Mouse (Mus musculus): ENCODE measurements around the gene Lrp1. TPM values are rescaled to one million over a fixed set of nuclear protein-coding genes. Genes with fewer than 3 reads are reported as not detected.
A peak's percentile ranks its signal among the peaks of the same experiment; 100 is the strongest.

The Lrp1 gene
- polyA plus RNA-seq, 1 experiment from 2014 or later, result 101 TPM

GRCm38 (mm10) chr10:127549892-127550291, 71.1 kb downstream of the Lrp1 start:
- H3K9ac ChIP-seq, result no peak overlapping the region
- no peak overlapping the region for H3K27ac ChIP-seq
- H3K4me3 ChIP-seq, result no peak overlapping the region
- ATAC-seq (ENCODE audit: low FRiP score), result no peak
- H3K27me3 ChIP-seq, result no peaks in the 10 kb centered on the region
- peaks cover 100% of the 10 kb centered on the region for H3K36me3 ChIP-seq
- no peaks in the 10 kb centered on the region for H3K9me3 ChIP-seq
- no peaks in the 10 kb centered on the region for H3K4me1 ChIP-seq (replicated peaks)
- 87% methylated on average over 17 of the region's 17 CpGs for WGBS
- H3K4me2 ChIP-seq, result no peak overlapping the region

DNA sequence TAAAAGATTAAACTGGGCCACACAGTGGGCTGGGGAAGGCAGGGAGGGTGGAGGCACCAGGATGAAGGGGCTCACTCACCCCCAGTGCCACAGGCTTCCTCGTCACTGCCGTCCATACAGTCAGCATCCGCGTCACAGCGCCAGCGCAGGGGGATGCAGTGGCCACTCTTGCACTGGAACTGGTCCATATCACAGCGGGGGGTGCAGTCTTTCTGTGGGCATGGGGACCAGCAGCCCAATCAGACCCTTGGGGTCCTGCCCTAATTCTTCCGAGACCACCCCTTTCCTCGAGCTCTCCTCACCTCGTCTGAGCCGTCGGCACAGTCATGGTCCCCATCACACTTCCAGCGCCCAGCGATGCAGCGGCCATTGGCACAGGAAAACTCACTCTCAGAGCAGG, 72.7 kb downstream of the Lrp1 start:
- Histone ChIP-seq H3K27me3 (no peaks in the 10 kb centered on the region), H3K9me3 (no peaks in the 10 kb centered on the region), H3K4me3 (no peak overlapping the region), H3K36me3 (peaks cover 99% of the 10 kb centered on the region), H3K4me2 (no peak overlapping the region), H3K27ac (no peak overlapping the region; the same call in 1 of the 2 replicates), H3K4me1 (replicated peaks) (no peaks in the 10 kb centered on the region), H3K9ac (no peak overlapping the region)
- 95% methylated on average over 15 of the region's 15 CpGs for WGBS
- ATAC-seq (ENCODE audit: low FRiP score), result no peak

DNA sequence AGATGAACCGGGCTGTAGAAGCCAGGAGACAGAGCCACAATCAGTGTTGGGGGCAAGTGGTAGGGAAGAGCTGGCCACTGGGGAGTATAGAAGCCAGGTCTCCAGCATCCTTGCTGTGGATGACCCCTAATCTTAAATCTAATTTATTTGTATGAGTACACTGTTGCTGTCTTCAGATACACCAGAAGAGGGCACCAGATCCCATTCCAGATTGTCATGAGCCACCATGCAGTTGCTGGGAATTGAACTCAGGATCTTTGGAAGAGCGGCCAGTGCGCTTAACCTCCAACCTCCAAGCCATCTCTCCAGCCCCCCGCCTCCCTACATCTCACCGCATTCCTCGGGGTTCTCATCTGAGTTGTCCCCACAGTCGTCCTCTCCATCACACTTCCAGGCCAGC, 74.4 kb downstream of the Lrp1 start:
- peak overlapping the region; percentile 12; the same call in 1 of the 2 replicates for H3K27ac ChIP-seq
- no peak overlapping the region for H3K9ac ChIP-seq
- 91% methylated on average over 7 of the region's 7 CpGs for WGBS
- no peak overlapping the region for H3K4me2 ChIP-seq
- H3K36me3 ChIP-seq, result peaks cover 99% of the 10 kb centered on the region
- H3K4me3 ChIP-seq, result no peak overlapping the region
- peaks cover 9% of the 10 kb centered on the region for H3K4me1 ChIP-seq (replicated peaks)
- no peaks in the 10 kb centered on the region for H3K27me3 ChIP-seq
- no peaks in the 10 kb centered on the region for H3K9me3 ChIP-seq
- ATAC-seq (ENCODE audit: low FRiP score), result no peak

- ATAC-seq (ENCODE audit: low FRiP score), result no peak
- no peaks in the 10 kb centered on the region for H3K27me3 ChIP-seq
- H3K9me3 ChIP-seq, result no peaks in the 10 kb centered on the region
- H3K27ac ChIP-seq, result no peak overlapping the region
- H3K36me3 ChIP-seq, result peaks cover 99% of the 10 kb centered on the region
- no peak overlapping the region for H3K4me2 ChIP-seq
- H3K4me1 ChIP-seq (replicated peaks), result peaks cover 9% of the 10 kb centered on the region
- no peak overlapping the region for H3K9ac ChIP-seq
- 92% methylated on average over 20 of the region's 20 CpGs for WGBS
- H3K4me3 ChIP-seq, result no peak overlapping the region
These were observed 76.6 kb downstream of the Lrp1 start for GRCm38 (mm10) chr10:127544375-127544774.

- 76% methylated on average over 3 of the region's 3 CpGs for WGBS
- Histone ChIP-seq H3K4me2 (no peak overlapping the region), H3K36me3 (peaks cover 99% of the 10 kb centered on the region), H3K9me3 (no peaks in the 10 kb centered on the region), H3K27ac (no peak overlapping the region), H3K4me1 (replicated peaks) (peaks cover 9% of the 10 kb centered on the region), H3K27me3 (no peaks in the 10 kb centered on the region), H3K4me3 (no peak overlapping the region), H3K9ac (no peak overlapping the region)
- no peak for ATAC-seq (ENCODE audit: low FRiP score)
These were observed 77.0 kb downstream of the Lrp1 start for GRCm38 (mm10) chr10:127543916-127544315.

DNA sequence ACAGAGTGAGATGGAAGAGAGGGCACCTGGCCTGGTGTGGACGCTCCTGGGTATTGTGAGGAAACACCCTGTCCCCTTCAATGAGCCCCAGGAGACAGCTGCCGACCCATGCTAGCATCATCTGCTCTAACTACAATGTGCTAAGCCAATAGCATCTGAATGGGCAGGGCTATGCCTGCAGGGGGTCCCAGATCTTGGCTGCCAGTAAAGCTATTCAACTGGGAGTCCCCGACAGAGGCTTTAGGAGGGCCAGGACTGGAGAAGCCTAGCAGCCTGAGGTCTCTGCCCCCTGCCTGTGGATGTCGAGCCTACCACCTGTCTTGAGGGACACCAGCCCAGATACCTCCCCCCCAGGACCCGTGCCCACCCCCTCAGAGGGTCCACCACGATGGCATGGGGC, 78.2 kb downstream of the Lrp1 start:
- H3K4me2 ChIP-seq, result no peak overlapping the region
- no peak for ATAC-seq (ENCODE audit: low FRiP score)

GRCm38 (mm10) chr10:127542084-127542483, 78.9 kb downstream of the Lrp1 start:
- 56% methylated on average over 13 of the region's 13 CpGs for WGBS
- Histone ChIP-seq H3K9me3 (no peaks in the 10 kb centered on the region), H3K4me2 (no peak overlapping the region), H3K9ac (no peak overlapping the region; the same call in 1 of the 2 replicates), H3K4me1 (replicated peaks) (peaks cover 15% of the 10 kb centered on the region), H3K27me3 (no peaks in the 10 kb centered on the region), H3K27ac (peak overlapping the region; percentile 78), H3K4me3 (no peak overlapping the region), H3K36me3 (peaks cover 88% of the 10 kb centered on the region)
- ATAC-seq (ENCODE audit: low FRiP score), result no peak

More for the DNA sequence above, 78.2 kb downstream of the Lrp1 start:
- Histone ChIP-seq H3K4me3 (no peak overlapping the region), H3K9me3 (no peaks in the 10 kb centered on the region), H3K36me3 (peaks cover 94% of the 10 kb centered on the region), H3K27ac (peak overlapping the region; percentile 78), H3K27me3 (no peaks in the 10 kb centered on the region), H3K9ac (no peak overlapping the region; the same call in 1 of the 2 replicates), H3K4me1 (replicated peaks) (peaks cover 11% of the 10 kb centered on the region)
- 30% methylated on average over 6 of the region's 6 CpGs for WGBS

DNA sequence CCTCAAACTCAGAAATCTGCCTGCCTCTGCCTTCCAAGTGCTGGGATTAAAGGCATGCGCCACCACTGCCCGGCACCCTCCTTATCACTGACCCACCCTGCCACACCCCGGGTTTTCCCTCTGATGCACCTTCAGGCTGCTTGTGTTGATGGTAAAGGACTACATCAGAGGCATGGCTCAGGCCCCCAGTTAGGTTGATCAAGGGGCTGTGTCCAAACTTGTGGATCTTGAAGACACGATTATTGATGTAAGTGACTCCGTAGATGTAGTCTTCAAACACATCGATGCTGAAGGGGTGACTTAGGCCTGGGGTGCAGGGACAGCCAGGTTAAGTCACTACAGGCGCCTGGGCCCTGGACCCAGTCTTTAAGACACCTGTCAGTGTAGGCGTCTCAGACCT, 79.4 kb downstream of the Lrp1 start:
- no peak overlapping the region for H3K4me2 ChIP-seq
- H3K36me3 ChIP-seq, result peaks cover 82% of the 10 kb centered on the region
- H3K9me3 ChIP-seq, result no peaks in the 10 kb centered on the region
- WGBS, result 97% methylated on average over 8 of the region's 8 CpGs
- H3K4me1 ChIP-seq (replicated peaks), result peaks cover 21% of the 10 kb centered on the region
- no peak overlapping the region for H3K4me3 ChIP-seq
- ATAC-seq (ENCODE audit: low FRiP score), result no peak
- peak overlapping the region; percentile 78; the same call in 1 of the 2 replicates for H3K27ac ChIP-seq
- H3K27me3 ChIP-seq, result no peaks in the 10 kb centered on the region
- H3K9ac ChIP-seq, result no peak overlapping the region

DNA sequence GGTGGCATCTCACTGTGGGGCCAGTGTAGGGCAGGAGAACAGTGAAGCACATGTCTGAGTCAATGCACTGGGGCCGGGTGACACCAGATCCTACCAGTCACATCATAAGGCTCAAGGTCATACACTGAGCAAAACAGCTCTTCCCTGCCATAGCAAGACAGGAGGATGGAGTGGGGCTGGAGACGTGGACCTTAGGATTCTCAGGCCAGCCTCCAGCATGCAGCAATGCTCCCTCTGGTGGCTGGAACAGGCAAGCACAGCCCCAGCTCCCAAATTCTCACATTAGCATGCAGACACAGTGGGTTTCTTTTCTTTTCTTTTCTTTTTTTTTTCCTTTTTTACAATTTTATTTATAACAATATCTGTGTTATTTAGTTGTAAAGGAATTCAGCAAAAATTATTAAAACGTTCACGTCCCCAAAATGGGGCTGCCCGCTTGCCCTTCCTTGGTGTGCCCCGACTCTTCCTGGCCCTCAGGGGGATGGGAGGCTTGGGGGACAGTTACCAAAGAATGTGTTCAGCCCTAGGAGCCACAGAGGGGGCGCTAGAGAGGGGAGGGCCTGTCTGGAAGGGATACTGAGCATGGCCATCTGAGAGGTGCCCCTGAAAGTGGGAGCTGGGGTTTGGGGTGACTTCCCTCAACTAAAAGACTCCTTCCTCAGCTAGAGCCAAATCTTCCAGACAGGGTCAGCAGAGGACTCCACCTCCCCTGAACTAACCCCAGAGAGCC, 82.9 kb downstream of the Lrp1 start:
- 22% methylated on average over 7 of the region's 7 CpGs for WGBS
- Histone ChIP-seq H3K27me3 (peaks cover 30% of the 10 kb centered on the region), H3K27ac (peak overlapping the region; percentile 78), H3K36me3 (peaks cover 49% of the 10 kb centered on the region), H3K9ac (no peak overlapping the region), H3K4me3 (no peak overlapping the region), H3K4me2 (no peak overlapping the region), H3K4me1 (replicated peaks) (peaks cover 56% of the 10 kb centered on the region), H3K9me3 (no peaks in the 10 kb centered on the region)
- no peak for ATAC-seq (ENCODE audit: low FRiP score)

DNA sequence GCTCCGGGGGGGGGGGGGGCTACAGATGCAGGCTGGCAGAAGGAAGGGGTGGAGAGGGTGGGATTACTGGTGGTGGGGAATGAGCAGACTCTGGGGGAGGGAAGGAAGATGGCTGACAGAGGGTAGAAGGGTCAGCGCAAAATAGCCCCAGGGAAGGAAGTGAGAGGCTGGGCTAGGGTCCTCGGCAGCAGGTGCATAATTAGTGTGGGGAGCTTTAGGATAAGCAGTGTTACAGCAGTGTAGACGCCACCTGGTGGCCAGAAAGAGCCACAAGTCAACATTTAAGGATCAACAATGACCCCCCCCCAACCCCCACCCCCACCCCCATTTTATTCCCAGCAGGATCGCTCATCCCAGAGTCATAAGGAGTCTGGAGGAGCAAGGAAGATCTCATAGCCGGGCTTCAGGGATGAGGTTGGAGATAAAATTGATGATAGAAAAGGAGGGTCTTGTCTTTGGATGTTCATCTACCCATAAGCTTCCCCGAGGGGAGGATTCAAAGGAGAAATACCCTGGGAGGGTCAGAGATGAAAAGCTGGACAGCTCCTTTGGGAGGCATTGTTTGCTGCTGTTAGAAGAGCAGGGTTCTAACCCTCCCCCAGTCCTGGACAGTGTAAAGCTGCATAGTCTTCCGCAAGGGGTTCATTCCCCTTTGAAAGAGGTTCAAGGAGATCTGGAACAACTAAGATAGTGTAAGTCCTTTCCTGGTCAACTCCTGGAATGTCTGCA, 84.2 kb downstream of the Lrp1 start:
- Histone ChIP-seq H3K4me2 (no peak overlapping the region), H3K27me3 (peaks cover 41% of the 10 kb centered on the region), H3K36me3 (peaks cover 36% of the 10 kb centered on the region), H3K9ac (peak overlapping the region; percentile 87; the same call in 1 of the 2 replicates), H3K27ac (peak overlapping the region; percentile 91), H3K4me3 (no peak overlapping the region), H3K4me1 (replicated peaks) (peaks cover 59% of the 10 kb centered on the region), H3K9me3 (no peaks in the 10 kb centered on the region)
- 4% methylated on average over 8 of the region's 8 CpGs for WGBS
- no peak for ATAC-seq (ENCODE audit: low FRiP score)

DNA sequence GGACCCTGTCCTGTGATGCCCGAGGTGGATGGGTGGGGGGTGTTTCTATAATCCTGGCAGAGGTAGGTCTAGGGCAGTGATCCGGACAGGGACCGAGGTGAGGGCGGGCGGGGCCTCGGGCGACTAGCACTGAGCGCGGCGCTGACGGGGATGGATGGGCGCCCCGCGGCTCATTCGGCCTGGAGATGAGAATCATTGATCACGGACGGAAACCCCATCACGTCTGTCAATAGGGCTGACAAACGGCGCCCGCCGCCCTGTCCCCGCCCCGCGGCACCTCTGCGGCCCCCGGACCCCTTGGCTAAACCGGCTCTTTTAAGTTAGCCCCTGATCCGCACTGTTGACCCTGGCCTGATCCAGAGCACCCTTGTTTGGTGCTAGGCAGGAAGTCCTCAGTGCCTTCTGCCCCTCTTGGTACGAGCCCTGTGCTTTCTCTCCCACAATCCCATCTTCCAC, 86.0 kb downstream of the Lrp1 start:
- Histone ChIP-seq H3K4me2 (peak overlapping the region; percentile 86), H3K27me3 (peaks cover 56% of the 10 kb centered on the region), H3K9ac (peak overlapping the region; percentile 87), H3K27ac (peak overlapping the region; percentile 91), H3K4me1 (replicated peaks) (peaks cover 77% of the 10 kb centered on the region), H3K36me3 (peaks cover 18% of the 10 kb centered on the region), H3K4me3 (peak overlapping the region; percentile 61), H3K9me3 (no peaks in the 10 kb centered on the region)
- under 1% methylated on average over 30 of the region's 30 CpGs for WGBS
- peak; percentile 1; the same call in 1 of the 2 replicates for ATAC-seq (ENCODE audit: low FRiP score)

DNA sequence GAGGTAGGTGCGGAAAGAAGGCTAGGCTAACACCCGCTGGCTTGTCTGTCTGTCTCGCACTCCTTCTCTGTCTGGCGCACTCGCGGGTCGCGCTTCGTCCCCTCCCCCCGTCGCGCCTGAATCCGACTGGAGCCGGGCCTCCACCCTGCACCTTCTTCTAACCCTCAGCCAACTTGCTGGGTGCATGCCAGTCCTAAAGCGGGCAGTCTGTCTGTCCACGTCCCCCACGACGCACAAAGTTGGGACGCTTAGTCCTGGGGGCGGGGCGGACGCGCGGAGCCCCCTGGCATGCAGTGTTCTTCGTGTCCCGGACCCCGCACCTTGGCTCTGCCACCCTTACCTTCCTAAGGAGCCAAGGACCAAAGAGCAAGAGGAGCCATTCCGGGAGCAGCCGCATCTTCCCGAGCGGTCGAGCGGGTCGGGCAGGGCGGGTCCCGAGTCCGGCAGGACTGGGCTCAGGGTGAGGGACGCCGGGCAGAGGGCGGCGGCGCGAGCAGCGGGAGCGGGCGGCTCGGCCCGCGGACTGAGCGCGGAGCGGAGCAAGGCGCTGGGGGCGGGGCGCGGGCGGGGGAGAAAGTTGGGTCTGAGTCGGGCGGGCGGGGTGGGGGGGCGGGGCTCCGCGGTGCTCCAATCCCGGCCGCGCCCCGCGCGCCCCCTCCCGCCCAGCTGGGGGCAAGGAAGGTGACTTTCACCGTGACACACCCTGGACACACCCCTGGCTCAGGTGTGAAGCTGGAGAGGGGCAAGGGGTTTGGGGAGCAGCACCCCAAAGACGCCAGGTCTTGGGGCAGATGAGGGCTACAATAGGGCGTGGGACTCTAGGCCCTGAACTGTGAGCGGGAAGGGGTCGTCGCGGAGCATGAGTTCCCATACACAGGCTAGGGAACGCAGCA, 86.7 kb downstream of the Lrp1 start, which contains the start of gene Nxph4:
TSS of gene Nxph4 (minus strand) at position 524 of the 893 bp plus-strand sequence.
- Histone ChIP-seq H3K4me1 (replicated peaks) (peaks cover 84% of the 10 kb centered on the region), H3K9me3 (no peaks in the 10 kb centered on the region), H3K4me3 (peak within 1 kb of the TSS; percentile 61), H3K36me3 (peaks cover 12% of the 10 kb centered on the region), H3K27me3 (peaks cover 63% of the 10 kb centered on the region), H3K27ac (peak within 1 kb of the TSS; percentile 91), H3K4me2 (peak within 1 kb of the TSS; percentile 86), H3K9ac (peak within 1 kb of the TSS; percentile 87)
- peak; percentile 10 for ATAC-seq (ENCODE audit: low FRiP score)
- WGBS, result under 1% methylated on average over 72 of the region's 78 CpGs
